Mouse (Mus musculus) spleen, adult 12 weeks (tissue): Measurements from ENCODE around the gene Mgll.
A peak's percentile ranks its signal among the peaks of the same experiment; 100 is the strongest.

Experiments used
- DNase-seq: peaks from one replicate; pipeline ENCODE4 v3.0.0; 2022; ENCODE audit warnings: low spot score

Mgll gene

GRCm38 (mm10) chr6:88828206-88829009 is 104.2 kb downstream of the Mgll start:
- DNase-seq, result no peak

GRCm38 (mm10) chr6:88829579-88829978 is 105.4 kb downstream of the Mgll start:
- DNase-seq, result no peak

- no peak for DNase-seq
Observed at GRCm38 (mm10) chr6:88830112-88830702, 106.0 kb downstream of the Mgll start.

GRCm38 (mm10) chr6:88831456-88831855 is 107.2 kb downstream of the Mgll start:
- no peak for DNase-seq

GRCm38 (mm10) chr6:88832663-88833062 is 108.5 kb downstream of the Mgll start:
- no peak for DNase-seq

DNA sequence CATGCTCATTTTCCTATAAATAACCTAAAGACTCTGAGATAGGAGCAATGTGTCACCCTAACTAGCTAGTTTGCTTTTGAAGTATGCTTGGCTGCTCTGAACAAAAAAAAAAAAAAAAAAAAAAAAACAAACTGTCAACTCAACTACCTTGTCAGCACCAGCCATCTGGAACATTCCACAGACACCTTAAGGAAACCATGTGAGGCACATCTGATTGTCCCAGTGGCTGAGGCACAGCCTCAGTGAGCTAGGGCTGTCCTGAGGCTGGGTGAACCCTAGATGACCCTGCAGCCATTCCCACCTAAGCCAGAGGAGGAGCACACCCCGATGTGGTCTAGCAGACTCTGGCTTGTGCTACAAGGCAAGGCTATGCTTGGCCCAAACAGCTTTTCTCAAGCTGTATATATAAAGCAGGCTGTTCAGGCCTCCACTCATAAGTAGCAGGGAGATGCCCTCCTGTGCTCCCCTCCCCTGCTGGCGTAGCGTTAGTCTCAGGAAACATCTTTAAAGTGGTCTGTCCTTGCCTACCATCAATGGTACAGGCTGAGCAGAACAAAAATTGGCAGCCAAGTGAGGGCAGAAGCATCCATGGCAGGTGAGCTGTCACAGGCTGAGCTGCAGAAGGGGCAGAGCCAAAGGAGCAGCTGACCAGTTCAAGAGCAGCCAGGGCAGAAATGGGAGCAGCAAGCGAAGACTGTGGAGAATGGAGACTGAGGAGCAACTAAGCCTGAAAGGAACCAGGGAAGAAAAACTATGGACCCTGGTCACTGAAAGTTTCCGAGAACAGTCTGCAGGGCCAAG is 109.3 kb downstream of the Mgll start:
- no peak for DNase-seq

DNA sequence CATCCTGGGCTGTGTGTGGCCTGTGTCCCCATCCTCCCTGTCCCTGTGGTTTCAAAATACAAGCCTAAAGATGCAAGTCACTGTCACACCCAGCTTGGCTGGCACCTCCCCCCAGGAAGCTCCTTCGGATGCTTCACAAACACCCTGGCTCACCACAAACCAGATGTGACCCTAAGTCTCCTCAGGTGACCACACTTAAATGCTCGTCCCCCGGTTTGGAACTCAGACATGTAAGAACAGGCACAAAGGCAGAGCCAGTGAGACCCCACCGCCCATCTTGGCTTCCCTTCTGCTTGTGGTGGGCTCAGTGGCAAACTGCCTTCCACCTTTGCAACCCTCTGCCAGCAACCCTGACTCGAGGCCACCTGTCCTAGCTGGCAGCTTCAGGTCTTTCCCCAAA is 110.8 kb downstream of the Mgll start:
- peak; percentile 57 for DNase-seq

GRCm38 (mm10) chr6:88836178-88836819 is 112.1 kb downstream of the Mgll start:
- no peak for DNase-seq

- no peak for DNase-seq
Observed at GRCm38 (mm10) chr6:88837999-88838398, 113.8 kb downstream of the Mgll start.

- no peak for DNase-seq
Observed at GRCm38 (mm10) chr6:88838613-88839012, 114.4 kb downstream of the Mgll start.

- DNase-seq, result no peak
Observed at GRCm38 (mm10) chr6:88839135-88839970, 115.1 kb downstream of the Mgll start.

DNA sequence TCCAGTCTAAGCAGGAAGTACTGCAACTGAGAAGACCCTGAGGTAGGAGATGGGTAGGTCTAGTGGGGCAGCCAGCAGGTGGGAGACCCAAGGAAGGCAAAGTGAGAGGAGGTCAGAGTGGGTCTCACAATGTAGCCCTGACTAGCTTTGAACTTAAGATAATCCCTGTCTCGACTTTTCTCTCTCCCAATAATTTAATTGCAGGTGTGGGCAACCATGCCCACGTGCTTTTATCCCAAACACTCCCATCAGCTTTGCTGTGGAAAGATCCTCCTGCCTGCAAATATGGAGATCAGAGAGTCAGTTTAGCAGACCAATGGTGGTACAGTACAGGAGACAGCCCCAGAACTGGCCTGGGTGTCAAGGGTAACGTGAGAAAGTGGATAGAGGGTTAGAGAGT is 116.0 kb downstream of the Mgll start:
- DNase-seq, result no peak

- DNase-seq, result no peak
Observed at GRCm38 (mm10) chr6:88840791-88841513, 116.7 kb downstream of the Mgll start.

DNA sequence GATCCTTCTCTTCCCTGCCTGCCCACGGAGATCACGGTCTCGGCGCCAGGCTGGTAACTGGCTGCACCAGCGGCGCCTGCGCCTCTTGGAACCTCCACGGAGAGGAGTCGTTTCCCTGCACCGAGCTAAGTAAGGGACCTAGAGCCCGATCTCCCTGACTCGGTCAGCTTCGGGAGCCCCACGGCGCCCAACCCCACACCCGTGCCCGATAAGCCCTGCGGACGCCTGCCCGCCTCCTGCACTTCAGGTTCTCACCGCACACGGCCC is 117.2 kb downstream of the Mgll start:
- no peak for DNase-seq

DNA sequence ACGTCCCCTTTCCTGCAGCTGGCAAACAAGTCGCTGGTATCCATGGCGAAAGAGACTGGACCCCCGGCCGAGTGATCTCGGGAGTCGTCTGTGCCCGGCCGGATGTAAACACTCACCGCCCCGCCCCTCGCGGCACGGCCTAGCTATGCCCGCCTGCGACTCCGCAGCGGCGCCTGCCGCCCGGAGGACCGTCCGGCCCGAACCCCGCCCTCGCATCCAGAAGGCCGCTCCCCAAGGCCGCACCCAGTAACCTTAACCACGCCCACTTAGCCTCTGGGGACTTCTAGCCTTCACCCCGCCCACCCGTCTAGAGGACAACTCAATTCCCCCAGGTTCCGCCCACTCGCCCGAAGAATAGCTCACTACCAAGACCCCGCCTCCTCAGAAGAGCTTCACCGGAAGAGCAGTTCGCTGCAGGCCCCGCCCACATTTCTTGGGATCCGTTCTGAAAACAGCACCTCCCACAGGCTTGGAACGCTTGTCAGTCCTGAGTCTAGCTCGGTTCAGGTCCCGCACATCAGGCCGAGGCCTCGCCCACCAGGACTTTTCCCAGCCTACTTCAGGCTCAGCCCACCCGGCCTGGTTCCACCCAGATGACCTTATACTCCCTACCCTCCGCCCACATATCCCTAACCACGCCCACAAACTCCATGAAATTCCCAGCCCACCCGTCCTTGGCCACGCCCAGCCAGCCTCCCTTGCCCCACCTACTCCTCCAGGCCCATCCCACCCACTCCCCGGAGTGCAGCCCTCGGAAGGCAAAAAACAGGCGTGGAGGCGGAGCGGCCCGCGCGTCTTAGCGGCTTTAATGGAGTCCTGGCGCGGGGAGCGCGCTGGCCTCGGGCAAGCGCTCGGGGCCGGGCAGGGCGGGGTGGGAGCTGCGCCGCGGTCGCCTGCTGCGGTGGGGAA is 117.8 kb downstream of the Mgll start, which contains the start of gene Abtb1:
Abtb1 (minus strand) TSS at position 204 of the 909 bp plus-strand sequence.
- DNase-seq, result peak; percentile 99

DNA sequence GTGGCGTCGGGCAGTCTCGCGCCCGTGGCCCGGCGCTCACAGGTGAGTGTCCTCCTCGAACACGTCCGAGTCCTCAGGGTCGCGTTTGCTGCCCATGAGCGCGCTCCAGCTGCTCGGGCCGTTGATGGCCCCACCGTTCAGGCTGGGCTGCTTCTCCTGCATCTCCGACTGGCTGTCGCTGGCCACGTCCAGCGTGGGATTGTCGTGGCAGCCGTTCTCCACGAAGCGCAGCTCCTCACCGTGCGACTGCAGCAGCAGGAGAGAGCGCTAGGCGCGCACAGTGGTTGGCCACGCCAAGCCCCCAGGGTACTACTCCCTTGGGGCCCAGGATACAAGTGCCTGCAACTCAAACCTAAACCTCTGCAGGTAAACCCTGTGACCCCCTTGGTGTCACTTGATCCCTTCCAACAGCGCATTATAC is 118.5 kb downstream of the Mgll start:
- DNase-seq, result no peak

DNA sequence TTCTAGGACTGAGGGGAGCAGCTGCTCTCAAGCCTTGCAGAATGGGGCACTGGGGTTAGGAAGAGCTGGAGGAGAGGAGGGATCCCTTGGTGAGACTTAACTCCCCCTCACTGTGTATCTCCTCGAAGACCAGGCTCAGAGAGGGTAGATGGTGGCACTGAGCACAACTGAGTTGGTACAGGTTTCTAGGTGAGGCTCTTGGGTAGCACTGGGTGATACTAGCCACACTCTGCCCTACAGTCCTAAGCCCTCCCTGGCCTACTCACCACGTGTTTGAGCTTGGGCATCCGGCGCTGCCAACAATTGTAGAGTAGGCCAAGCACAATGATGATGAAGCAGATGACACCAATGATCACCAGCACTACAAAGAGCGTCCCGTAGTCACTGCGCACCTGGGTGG is 119.0 kb downstream of the Mgll start:
- DNase-seq, result no peak

GRCm38 (mm10) chr6:88843781-88844725 is 119.8 kb downstream of the Mgll start:
- no peak for DNase-seq
